Mouse (Mus musculus): ENCODE data around the gene Acp4. TPM values are rescaled to one million over a fixed set of nuclear protein-coding genes. Genes with fewer than 3 reads are reported as not detected.

Acp4 gene
- polyA plus RNA-seq, 2 experiments from 2014 or later, result not detected

Other genes with a start within 250 kb of the Acp4 start
- gene Klk1b26, start 245.2 kb downstream of the Acp4 start, polyA plus RNA-seq (2017; shearing (Covaris generic)), result not detected
- 1 to 10 TPM; 1.7 to 5.7 TPM for gene Klk1b27, start 205.1 kb downstream of the Acp4 start, polyA plus RNA-seq (2017; shearing (Covaris generic))
- gene Klk1b21, start 155.1 kb downstream of the Acp4 start, polyA plus RNA-seq (2017; shearing (Covaris generic)), result not detected
- not detected for gene Klk1b22, start 144.7 kb downstream of the Acp4 start, polyA plus RNA-seq (2017; shearing (Covaris generic))
- gene Klk1b16, start 120.6 kb downstream of the Acp4 start, polyA plus RNA-seq (2017; shearing (Covaris generic)), result not detected
- gene Klk1b24, start 69.1 kb downstream of the Acp4 start, polyA plus RNA-seq (2017; shearing (Covaris generic)), result not detected
- gene Klk1b3, start 59.2 kb downstream of the Acp4 start, polyA plus RNA-seq (2017; shearing (Covaris generic)), result not detected
- not detected for gene Klk1b4, start 49.9 kb downstream of the Acp4 start, polyA plus RNA-seq (2017; shearing (Covaris generic))
- gene Klk1b5, start 41.4 kb downstream of the Acp4 start, polyA plus RNA-seq (2017; shearing (Covaris generic)), result not detected
- gene Klk1, start 32.0 kb downstream of the Acp4 start, polyA plus RNA-seq (2017; shearing (Covaris generic)), result 1 to 10 TPM in 1 of 2 experiments, not detected in 1; 1.0 TPM
- not detected for gene Gm36864, start 21.2 kb downstream of the Acp4 start, polyA plus RNA-seq (2017; shearing (Covaris generic))
- gene 1700028J19Rik, start 10.7 kb downstream of the Acp4 start, polyA plus RNA-seq (2017; shearing (Covaris generic)), result 1 to 10 TPM in 1 of 2 experiments, under 1 TPM in 1; 0.93 to 1.7 TPM
- 100 to 1,000 TPM; 101 to 192 TPM for gene 2410002F23Rik, start 10.7 kb downstream of the Acp4 start, polyA plus RNA-seq (2017; shearing (Covaris generic))
- gene Gm15517, start 4.1 kb upstream of the Acp4 start, polyA plus RNA-seq (2017; shearing (Covaris generic)), result not detected
- gene Clec11a, start 49.5 kb upstream of the Acp4 start, polyA plus RNA-seq (2017; shearing (Covaris generic)), result under 1 TPM; 0.35 to 0.66 TPM
- under 1 TPM; 0.12 to 0.58 TPM for gene Shank1, start 52.9 kb upstream of the Acp4 start, polyA plus RNA-seq (2017; shearing (Covaris generic))
- not detected for gene Syt3, start 126.7 kb upstream of the Acp4 start, polyA plus RNA-seq (2017; shearing (Covaris generic))
- gene 1700008O03Rik, start 128.4 kb upstream of the Acp4 start, polyA plus RNA-seq (2017; shearing (Covaris generic)), result not detected
- gene Lrrc4b, start 171.6 kb upstream of the Acp4 start, polyA plus RNA-seq (2017; shearing (Covaris generic)), result not detected
- under 1 TPM in 1 of 2 experiments, not detected in 1; 0.73 TPM for gene Aspdh, start 208.0 kb upstream of the Acp4 start, polyA plus RNA-seq (2017; shearing (Covaris generic))
- gene Josd2, start 210.6 kb upstream of the Acp4 start, polyA plus RNA-seq (2017; shearing (Covaris generic)), result 10 to 100 TPM; 54.9 to 76.4 TPM
- 10 to 100 TPM; 15.2 to 16.1 TPM for gene Emc10, start 239.2 kb upstream of the Acp4 start, polyA plus RNA-seq (2017; shearing (Covaris generic))
- 1 to 10 TPM; 3.9 to 5.4 TPM for gene Fam71e1, start 239.2 kb upstream of the Acp4 start, polyA plus RNA-seq (2017; shearing (Covaris generic))

Measured in CD4-positive, CD25-positive, alpha-beta regulatory T cell, adult 4 months (primary cell).